Mouse (Mus musculus) embryonic facial prominence, embryonic 10.5 days (tissue): ENCODE measurements at regions not wholly inside any gene's neighbourhood (a gene's known extent, or its start where the extent isn't known, plus 50 kb on each side); places are given as distances from the start of the nearest gene placed in this dataset.

Experiments used
- DNase-seq: peaks from one replicate; pipeline ENCODE4 v3.0.0-alpha.2; 2017; ENCODE audit warnings: low spot score
- H3K27ac ChIP-seq: fragments of 300-500 bp; sonication (generic); replicated peaks from 2 replicates; pipeline ENCODE4 v1.5.1; 2016; ENCODE audit warnings: mild to moderate bottlenecking
- H3K27me3 ChIP-seq: fragments of 300-500 bp; sonication (generic); replicated peaks from 2 replicates; pipeline ENCODE4 v1.6.1; 2016; ENCODE audit warnings: low read depth, mild to moderate bottlenecking; ENCODE audit not compliant: poor library complexity, severe bottlenecking
- H3K36me3 ChIP-seq: fragments of 300-500 bp; sonication (generic); replicated peaks from 2 replicates; pipeline ENCODE4 v1.6.1; 2016; ENCODE audit warnings: mild to moderate bottlenecking, moderate library complexity
- H3K4me1 ChIP-seq: fragments of 300-500 bp; sonication (generic); 2 replicates; pipeline ENCODE4 v1.6.1; 2016
- H3K4me3 ChIP-seq: fragments of 300-500 bp; sonication (generic); 2 replicates; pipeline ENCODE4 v1.5.1; 2016; ENCODE audit warnings: mild to moderate bottlenecking, moderate library complexity
- H3K9me3 ChIP-seq: fragments of 300-500 bp; sonication (generic); 2 replicates; pipeline ENCODE4 v1.6.1; 2016; ENCODE audit warnings: mild to moderate bottlenecking
- WGBS: fragments of 180-500 bp; shearing (Covaris S2); methylation state at CpG from one replicate; pipeline ENCODE4 v1.1.7; 2016; 5-methylcytosine and 5-hydroxymethylcytosine counted together

DNA sequence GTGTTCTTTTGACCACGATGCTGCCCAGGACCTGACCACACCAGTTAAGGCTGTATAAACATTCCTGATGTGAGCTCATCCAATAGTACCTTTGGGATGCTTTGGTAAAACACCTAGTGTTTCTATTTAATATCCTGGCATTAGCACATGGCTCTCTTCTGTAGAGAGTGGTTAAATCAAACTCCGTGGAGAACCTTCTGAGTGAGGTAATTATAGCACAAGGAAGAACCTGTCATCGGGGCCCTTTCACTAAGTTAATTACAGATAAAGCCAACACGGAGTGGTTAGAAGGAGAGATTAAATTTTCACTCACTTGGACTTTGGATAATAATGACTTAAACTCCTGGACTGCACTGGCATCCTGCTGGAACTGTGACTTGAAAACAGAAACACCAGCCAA is 133.8 kb upstream of the N6amt1 start:
- H3K36me3 ChIP-seq, result no peaks in the 10 kb centered on the region
- no peak overlapping the region for H3K27ac ChIP-seq
- WGBS, result 70% methylated on average over 4 of the region's 4 CpGs
- DNase-seq, result no peak
- no peaks in the 10 kb centered on the region for H3K27me3 ChIP-seq
- H3K4me3 ChIP-seq, result no peak overlapping the region
- no peaks in the 10 kb centered on the region for H3K9me3 ChIP-seq
- no peaks in the 10 kb centered on the region for H3K4me1 ChIP-seq

- no peak for DNase-seq
- WGBS, result 43% methylated on average over 1 of the region's 1 CpGs
- H3K4me1 ChIP-seq, result no peaks in the 10 kb centered on the region
Measured at GRCm38 (mm10) chr16:87207875-87208274, 146.1 kb upstream of the N6amt1 start.

GRCm38 (mm10) chr16:87190471-87190870 is 163.5 kb upstream of the N6amt1 start:
- DNase-seq, result no peak
- no peak overlapping the region for H3K27ac ChIP-seq
- H3K36me3 ChIP-seq, result no peaks in the 10 kb centered on the region
- 90% methylated on average over 4 of the region's 4 CpGs for WGBS
- no peak overlapping the region for H3K4me3 ChIP-seq
- no peaks in the 10 kb centered on the region for H3K9me3 ChIP-seq
- no peaks in the 10 kb centered on the region for H3K4me1 ChIP-seq
- no peaks in the 10 kb centered on the region for H3K27me3 ChIP-seq

More at GRCm38 (mm10) chr16:87207875-87208274, 146.1 kb upstream of the N6amt1 start:
- Histone ChIP-seq H3K36me3 (no peaks in the 10 kb centered on the region), H3K4me3 (no peak overlapping the region), H3K27me3 (no peaks in the 10 kb centered on the region), H3K9me3 (no peaks in the 10 kb centered on the region), H3K27ac (no peak overlapping the region)

- Histone ChIP-seq H3K4me1 (no peaks in the 10 kb centered on the region), H3K4me3 (no peak overlapping the region), H3K36me3 (no peaks in the 10 kb centered on the region), H3K9me3 (no peaks in the 10 kb centered on the region), H3K27ac (no peak overlapping the region), H3K27me3 (no peaks in the 10 kb centered on the region)
- DNase-seq, result no peak
- 88% methylated on average over 2 of the region's 2 CpGs for WGBS
Measured at GRCm38 (mm10) chr16:87188737-87189136, 165.2 kb upstream of the N6amt1 start.

DNA sequence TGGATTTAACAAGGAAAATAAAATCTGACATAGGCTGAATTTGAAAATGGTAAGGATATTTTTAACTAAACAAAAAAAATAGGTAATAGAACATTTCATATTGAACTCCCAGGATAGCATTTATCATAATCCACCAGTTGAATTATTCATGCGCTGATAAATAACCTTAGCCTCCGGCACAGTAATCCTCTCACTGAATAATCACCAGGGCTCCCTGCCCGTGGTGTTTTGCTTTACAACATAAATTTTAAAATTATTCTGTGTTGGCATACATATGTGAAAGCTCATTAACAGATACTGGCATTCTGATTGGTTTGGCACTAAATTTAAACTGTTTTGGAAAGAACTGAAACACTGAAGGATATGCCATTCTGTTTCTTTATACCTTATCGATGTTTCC is 181.6 kb upstream of the N6amt1 start:
- 92% methylated on average over 4 of the region's 4 CpGs for WGBS
- Histone ChIP-seq H3K4me3 (no peak overlapping the region), H3K4me1 (no peaks in the 10 kb centered on the region), H3K27me3 (no peaks in the 10 kb centered on the region), H3K9me3 (no peaks in the 10 kb centered on the region), H3K36me3 (no peaks in the 10 kb centered on the region), H3K27ac (no peak overlapping the region)
- DNase-seq, result no peak

- no peaks in the 10 kb centered on the region for H3K36me3 ChIP-seq
- H3K4me3 ChIP-seq, result no peak overlapping the region
- H3K27ac ChIP-seq, result no peak overlapping the region
- DNase-seq, result no peak
- no peaks in the 10 kb centered on the region for H3K9me3 ChIP-seq
- no peaks in the 10 kb centered on the region for H3K4me1 ChIP-seq
- WGBS, result 86% methylated on average over 2 of the region's 2 CpGs
- no peaks in the 10 kb centered on the region for H3K27me3 ChIP-seq
Measured at GRCm38 (mm10) chr16:87139301-87139700, 214.7 kb upstream of the N6amt1 start.

DNA sequence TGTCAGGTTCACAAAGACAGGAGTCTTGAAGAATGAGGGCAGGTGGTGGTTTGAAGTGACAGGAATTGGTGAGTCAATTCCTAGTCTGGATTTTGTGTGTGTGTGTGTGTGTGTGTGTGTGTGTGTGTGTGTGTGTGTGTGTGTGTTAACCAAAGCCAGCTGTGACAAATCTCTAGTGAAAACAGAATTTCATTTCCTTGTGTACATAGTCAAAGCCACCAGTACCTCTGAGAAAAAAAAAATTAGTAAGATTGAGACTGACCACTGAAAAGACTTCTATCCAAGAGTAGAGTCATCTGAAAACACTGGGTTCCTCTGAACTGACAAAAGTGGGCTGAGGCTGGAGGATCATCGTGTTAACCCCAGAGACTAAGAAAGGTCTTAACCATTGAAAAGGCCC is 217.5 kb upstream of the N6amt1 start:
- H3K36me3 ChIP-seq, result no peaks in the 10 kb centered on the region
- DNase-seq, result no peak
- H3K9me3 ChIP-seq, result no peaks in the 10 kb centered on the region
- H3K4me3 ChIP-seq, result no peak overlapping the region
- H3K27me3 ChIP-seq, result no peaks in the 10 kb centered on the region
- H3K27ac ChIP-seq, result no peak overlapping the region
- 88% methylated on average over 1 of the region's 1 CpGs for WGBS
- no peaks in the 10 kb centered on the region for H3K4me1 ChIP-seq

DNA sequence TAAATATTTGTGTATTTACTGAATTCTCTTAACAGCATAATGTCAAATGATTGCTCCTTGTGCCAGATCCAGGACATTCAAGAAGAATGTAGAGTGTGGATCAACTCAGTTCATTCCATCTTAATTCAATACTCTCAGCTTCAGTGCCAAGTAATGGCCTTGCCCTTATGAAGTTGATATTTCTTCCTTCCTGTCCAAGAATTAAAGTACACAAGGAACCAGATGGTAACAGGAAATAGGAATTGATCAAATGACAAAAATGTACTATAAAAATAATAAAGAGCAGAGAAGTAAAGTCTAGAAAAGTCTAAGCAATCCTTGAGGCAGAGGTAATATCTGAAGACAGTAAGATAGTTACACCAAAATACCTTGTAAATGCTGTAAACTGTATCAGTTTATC is 219.5 kb upstream of the N6amt1 start:
- Histone ChIP-seq H3K27ac (no peak overlapping the region), H3K4me1 (no peaks in the 10 kb centered on the region), H3K27me3 (no peaks in the 10 kb centered on the region), H3K4me3 (no peak overlapping the region), H3K36me3 (no peaks in the 10 kb centered on the region), H3K9me3 (no peaks in the 10 kb centered on the region)
- DNase-seq, result no peak

DNA sequence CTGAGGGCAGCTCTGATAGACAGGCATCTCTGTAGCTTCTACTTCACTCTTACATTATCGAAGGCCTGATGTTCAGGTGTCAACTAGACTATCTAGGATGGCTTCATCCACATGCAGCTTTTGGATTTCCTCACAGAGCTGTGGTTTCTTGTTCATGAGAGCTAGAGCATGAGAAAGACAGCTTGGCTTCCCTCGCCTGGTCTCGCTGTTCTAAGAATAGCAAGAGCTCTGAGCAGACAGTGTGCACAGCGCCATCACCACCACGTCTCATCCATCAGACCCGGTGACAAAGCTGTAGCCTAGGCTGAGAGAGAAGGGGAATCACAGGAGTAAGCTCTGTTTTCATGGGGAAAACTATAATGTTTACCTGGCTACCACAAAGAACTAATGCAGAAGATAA is 220.1 kb upstream of the N6amt1 start:
- H3K27ac ChIP-seq, result no peak overlapping the region
- no peaks in the 10 kb centered on the region for H3K9me3 ChIP-seq
- WGBS, result 90% methylated on average over 6 of the region's 6 CpGs

DNA sequence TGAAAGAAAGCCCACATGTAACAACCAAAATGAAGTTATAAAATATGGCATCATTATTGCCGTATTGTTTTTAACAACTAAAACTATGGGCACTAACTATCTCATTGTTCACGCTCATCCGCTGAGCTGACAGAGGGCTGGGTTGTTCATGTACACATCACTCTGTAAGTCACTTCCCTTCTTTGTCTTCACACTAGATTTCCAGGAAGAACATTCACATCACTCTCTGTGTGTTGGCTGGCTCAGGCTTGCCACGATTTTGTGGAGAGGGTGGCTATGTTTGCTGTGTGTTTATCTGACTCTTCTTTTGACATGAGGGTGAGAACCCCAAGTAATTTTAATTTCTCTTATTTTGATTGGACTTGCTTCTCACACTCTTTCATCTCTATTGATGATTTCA is 221.9 kb upstream of the N6amt1 start:
- DNase-seq, result no peak
- Histone ChIP-seq H3K4me3 (no peak overlapping the region), H3K9me3 (no peaks in the 10 kb centered on the region), H3K27ac (no peak overlapping the region), H3K4me1 (no peaks in the 10 kb centered on the region), H3K36me3 (no peaks in the 10 kb centered on the region), H3K27me3 (no peaks in the 10 kb centered on the region)
- WGBS, result 81% methylated on average over 4 of the region's 4 CpGs

More for the DNA sequence above, 220.1 kb upstream of the N6amt1 start:
- H3K4me1 ChIP-seq, result no peaks in the 10 kb centered on the region
- H3K36me3 ChIP-seq, result no peaks in the 10 kb centered on the region
- DNase-seq, result no peak
- no peak overlapping the region for H3K4me3 ChIP-seq
- no peaks in the 10 kb centered on the region for H3K27me3 ChIP-seq

DNA sequence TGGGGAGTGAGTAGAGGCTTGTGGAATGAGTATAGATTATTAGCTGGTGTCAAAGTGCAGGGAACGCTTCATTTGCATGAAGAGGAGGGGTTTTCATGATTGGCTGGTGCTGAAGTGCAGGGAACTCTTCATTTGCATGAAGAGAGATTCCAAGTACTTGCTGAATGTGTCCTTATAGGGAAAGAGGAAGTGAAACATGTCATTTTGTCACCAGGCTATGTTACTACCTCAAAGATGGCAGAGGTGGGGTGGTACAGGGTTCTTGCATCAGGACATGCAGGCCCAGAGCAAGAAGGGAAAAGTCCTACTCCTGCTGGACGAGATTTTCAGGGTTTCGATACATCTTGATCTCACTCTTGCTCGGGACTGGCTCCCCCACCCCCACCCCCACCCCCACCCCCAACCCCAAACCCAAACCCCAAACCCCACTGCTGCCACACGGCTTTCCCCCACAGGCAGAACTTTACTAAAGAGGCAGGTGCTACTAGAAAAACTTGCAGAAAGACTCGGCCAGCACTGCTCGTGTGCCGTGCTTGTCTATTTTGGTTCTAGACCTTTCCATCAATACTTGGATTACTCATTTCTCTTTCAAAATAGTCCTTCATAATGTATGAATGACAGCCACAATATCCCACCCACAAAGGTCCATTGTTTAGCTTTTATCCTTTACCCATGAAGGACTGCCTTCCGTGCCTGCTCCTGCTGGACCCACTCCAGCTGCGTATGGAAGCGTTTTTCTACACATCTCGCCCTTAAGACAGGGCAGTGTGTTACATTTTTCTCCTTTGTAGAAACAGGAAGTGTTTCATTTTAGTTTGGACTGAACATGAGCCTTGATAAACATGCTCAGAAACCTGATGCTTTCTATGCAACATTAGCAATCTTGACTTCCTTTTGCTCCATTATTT is 223.0 kb upstream of the N6amt1 start:
- 77% methylated on average over 12 of the region's 12 CpGs for WGBS

DNA sequence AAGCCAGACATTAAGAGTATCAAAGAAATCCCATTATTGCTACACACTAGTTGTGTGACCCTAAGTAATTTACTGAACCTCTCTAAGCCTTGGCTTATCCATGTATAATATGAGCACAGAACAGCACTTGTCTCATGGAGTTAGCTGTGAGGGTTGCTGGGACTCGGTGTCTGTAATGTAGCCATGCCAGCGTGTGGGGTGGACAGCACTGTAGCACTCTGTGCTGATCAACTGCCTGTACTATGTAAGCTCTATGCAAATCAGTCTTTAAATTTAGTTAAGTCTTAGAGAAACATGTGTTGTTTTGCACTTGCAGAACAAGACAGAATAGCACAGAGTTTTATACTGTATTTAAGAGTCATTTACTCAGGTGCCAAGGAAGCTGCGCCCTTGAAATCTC is 225.0 kb upstream of the N6amt1 start:
- Histone ChIP-seq H3K9me3 (no peaks in the 10 kb centered on the region), H3K4me3 (no peak overlapping the region), H3K27ac (no peak overlapping the region), H3K4me1 (no peaks in the 10 kb centered on the region), H3K36me3 (no peaks in the 10 kb centered on the region), H3K27me3 (no peaks in the 10 kb centered on the region)
- WGBS, result 95% methylated on average over 3 of the region's 3 CpGs
- no peak for DNase-seq

More for the DNA sequence above, 223.0 kb upstream of the N6amt1 start:
- H3K4me3 ChIP-seq, result no peak overlapping the region
- H3K27ac ChIP-seq, result no peak overlapping the region
- no peaks in the 10 kb centered on the region for H3K9me3 ChIP-seq
- H3K27me3 ChIP-seq, result no peaks in the 10 kb centered on the region
- DNase-seq, result no peak
- H3K4me1 ChIP-seq, result no peaks in the 10 kb centered on the region
- no peaks in the 10 kb centered on the region for H3K36me3 ChIP-seq

DNA sequence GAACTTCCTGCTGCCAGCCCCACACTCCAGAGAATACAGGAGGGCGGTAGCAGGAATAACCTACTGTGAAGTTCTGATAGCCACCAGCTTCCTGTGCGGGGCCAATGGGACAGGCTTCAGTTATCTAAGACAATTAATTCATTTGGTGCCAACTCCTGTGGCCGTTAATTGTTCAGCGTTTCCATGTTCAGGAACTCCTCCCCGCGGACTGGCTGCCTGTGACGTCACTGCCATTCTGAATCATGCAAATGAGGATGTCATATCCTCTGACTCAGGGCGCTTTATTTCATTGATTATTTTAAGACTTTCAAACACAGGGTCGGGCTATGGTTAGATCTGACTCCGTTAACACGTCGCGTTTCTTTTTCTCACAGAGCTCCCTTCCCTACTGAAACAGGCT is 225.8 kb upstream of the N6amt1 start:
- no peak for DNase-seq
- Histone ChIP-seq H3K9me3 (no peaks in the 10 kb centered on the region), H3K27ac (no peak overlapping the region), H3K36me3 (no peaks in the 10 kb centered on the region), H3K4me3 (no peak overlapping the region), H3K27me3 (no peaks in the 10 kb centered on the region), H3K4me1 (no peaks in the 10 kb centered on the region)
- WGBS, result 79% methylated on average over 13 of the region's 13 CpGs
